Mouse (Mus musculus) brain, embryonic 14.5 days (tissue): ENCODE data around the gene Atp1b2.

Experiments used
- CTCF ChIP-seq: fragments of 200-500 bp; IDR thresholded peaks from 2 replicates; pipeline ENCODE4 v1.5.1; 2012; ENCODE audit warnings: inconsistent platforms, mild to moderate bottlenecking, moderate library complexity, borderline replicate concordance; ENCODE audit not compliant: insufficient read depth, insufficient read length; ENCODE audit errors: extremely low read depth
- POLR2A ChIP-seq: fragments of 200-500 bp; IDR thresholded peaks from 2 replicates; pipeline ENCODE4 v1.6.1; 2012; ENCODE audit warnings: mild to moderate bottlenecking, inconsistent platforms, borderline replicate concordance; ENCODE audit not compliant: poor library complexity, insufficient read depth, insufficient read length, severe bottlenecking; ENCODE audit errors: extremely low read depth

DNA sequence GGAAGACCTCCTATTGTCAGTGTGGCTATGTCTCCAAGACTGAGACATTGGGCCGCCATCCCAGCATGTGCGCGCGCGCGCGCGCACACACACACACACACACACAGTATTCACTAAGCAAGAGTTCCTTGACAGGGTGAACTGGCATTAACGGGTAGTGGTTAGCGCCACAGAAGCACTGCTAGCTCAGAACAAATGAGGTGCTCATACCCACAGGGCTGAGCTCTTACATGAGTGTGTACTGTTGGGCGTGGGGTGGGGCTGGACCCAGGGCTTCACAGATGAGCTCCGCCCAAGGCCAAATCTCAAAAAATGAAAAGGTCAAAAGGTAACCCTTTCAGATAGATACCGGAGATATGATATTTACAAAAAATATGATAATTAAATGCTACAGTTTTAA lies 20.8 kb downstream of the Atp1b2 start:
- no peak for TF ChIP-seq CTCF
- no peak for TF ChIP-seq POLR2A
